Mouse (Mus musculus) intestine, embryonic 15.5 days (tissue): ENCODE measurements around the gene Fcgr4. TPM values are rescaled to one million over a fixed set of nuclear protein-coding genes. Genes with fewer than 3 reads are reported as not detected.
"Not testable (repeated sequence)": the region's sequence is repeated elsewhere in the genome, so short reads cannot be mapped to it uniquely, and the experiment has no call there.

Experiments used
- ATAC-seq: fragments of 200-750 bp; cut with Nextera tagmentation; 2 replicates; pipeline ENCODE4 v1.8.0; 2017; ENCODE audit warnings: moderate TSS enrichment, moderate library complexity
- H3K27ac ChIP-seq: fragments of 300-500 bp; sonication (generic); 2 replicates; pipeline ENCODE4 v1.5.1; 2015; ENCODE audit warnings: mild to moderate bottlenecking, inconsistent platforms
- H3K27me3 ChIP-seq: fragments of 300-500 bp; sonication (generic); replicated peaks from 2 replicates; pipeline ENCODE4 v1.6.1; 2015; ENCODE audit warnings: inconsistent platforms
- H3K36me3 ChIP-seq: fragments of 300-500 bp; sonication (generic); 2 replicates; pipeline ENCODE4 v1.6.1; 2015; ENCODE audit warnings: inconsistent platforms
- H3K4me1 ChIP-seq: fragments of 300-500 bp; sonication (generic); replicated peaks from 2 replicates; pipeline ENCODE4 v1.6.1; 2015; ENCODE audit warnings: inconsistent platforms
- H3K4me2 ChIP-seq: fragments of 300-500 bp; sonication (generic); replicated peaks from 2 replicates; pipeline ENCODE4 v1.6.1; 2015; ENCODE audit warnings: mild to moderate bottlenecking, inconsistent platforms
- H3K4me3 ChIP-seq: fragments of 300-500 bp; sonication (generic); replicated peaks from 2 replicates; pipeline ENCODE4 v1.5.1; 2015; ENCODE audit warnings: inconsistent platforms
- H3K9ac ChIP-seq: fragments of 300-500 bp; sonication (generic); 2 replicates; pipeline ENCODE4 v1.6.1; 2015; ENCODE audit warnings: inconsistent platforms
- H3K9me3 ChIP-seq: fragments of 300-500 bp; sonication (generic); 2 replicates; pipeline ENCODE4 v1.6.1; 2016; ENCODE audit warnings: inconsistent platforms
- WGBS: fragments of 180-500 bp; shearing (Covaris S2); methylation state at CpG from one replicate; pipeline ENCODE4 v1.1.7; 2015; 5-methylcytosine and 5-hydroxymethylcytosine counted together
- polyA plus RNA-seq: library from polyadenylated mRNA; unstranded; fragments of >200 nt; fragmentation: Nextera tagmentation; extraction: Ambion mirVana; gene quantifications from 2 replicates; pipeline ENCODE4 v1.2.1, GENCODE M21; 2015

The Fcgr4 gene
- polyA plus RNA-seq, 1 experiment from 2014 or later, result 1.7 TPM

GRCm38 (mm10) chr1:171074283-171074682 is 55.6 kb downstream of the Fcgr4 start:
- peaks cover 19% of the 10 kb centered on the region for H3K27me3 ChIP-seq
- H3K4me3 ChIP-seq, H3K27ac ChIP-seq, H3K9me3 ChIP-seq, H3K36me3 ChIP-seq, H3K4me2 ChIP-seq, H3K4me1 ChIP-seq, H3K9ac ChIP-seq: not testable (repeated sequence)
- peak; percentile 41 for ATAC-seq
- 17% methylated on average over 7 of the region's 10 CpGs for WGBS

DNA sequence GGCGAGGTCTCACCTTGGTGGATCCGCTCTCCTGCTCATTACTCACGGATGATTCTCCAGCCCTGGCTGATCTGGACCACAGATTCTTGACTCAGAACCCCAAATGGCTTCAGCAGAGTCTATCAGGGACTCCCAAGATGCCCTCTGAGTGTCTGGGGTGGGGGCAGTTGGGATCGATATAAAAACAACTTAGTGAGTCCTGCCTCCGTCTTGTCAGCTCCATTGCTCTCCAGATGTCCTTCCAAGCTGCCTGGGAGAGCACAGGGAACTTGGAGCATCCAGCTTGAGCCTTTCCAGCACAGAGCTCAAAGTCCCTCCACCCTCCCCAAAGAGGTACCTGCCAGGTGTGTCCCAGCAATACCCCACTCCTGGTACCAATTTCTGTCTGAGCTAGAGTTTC is 57.5 kb downstream of the Fcgr4 start:
- H3K4me3 ChIP-seq, H3K27ac ChIP-seq, H3K36me3 ChIP-seq, H3K9ac ChIP-seq, H3K9me3 ChIP-seq, H3K4me2 ChIP-seq, H3K4me1 ChIP-seq, ATAC-seq: not testable (repeated sequence)
- WGBS, result 74% methylated on average over 4 of the region's 5 CpGs
- peaks cover 11% of the 10 kb centered on the region for H3K27me3 ChIP-seq

DNA sequence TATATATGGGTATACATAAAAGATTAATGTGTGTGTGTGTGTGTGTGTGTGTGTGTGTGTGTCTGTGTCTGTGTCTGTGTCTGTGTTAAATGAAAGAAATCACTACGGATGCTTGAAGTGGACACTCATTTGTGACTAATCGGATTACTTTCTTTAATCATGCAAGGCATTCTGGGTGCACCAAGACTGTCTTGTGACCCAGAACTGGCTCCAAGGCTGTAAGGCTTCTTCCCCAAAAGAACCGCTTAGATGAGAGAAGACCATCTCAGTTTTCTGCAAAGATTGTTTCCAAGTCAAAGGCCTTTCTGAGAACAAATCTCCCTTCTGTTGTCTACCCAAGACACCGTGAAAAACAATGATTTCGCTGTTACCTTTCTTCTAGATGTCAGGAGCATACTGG is 58.5 kb downstream of the Fcgr4 start:
- H3K36me3 ChIP-seq, H3K9ac ChIP-seq, H3K27ac ChIP-seq, H3K9me3 ChIP-seq, H3K4me1 ChIP-seq, H3K4me3 ChIP-seq, ATAC-seq, H3K4me2 ChIP-seq: not testable (repeated sequence)
- WGBS, result 40% methylated on average over 5 of the region's 5 CpGs
- peaks cover 18% of the 10 kb centered on the region for H3K27me3 ChIP-seq

GRCm38 (mm10) chr1:171077955-171078354 is 59.2 kb downstream of the Fcgr4 start:
- not testable (repeated sequence) for H3K36me3 ChIP-seq, H3K9ac ChIP-seq, H3K9me3 ChIP-seq, H3K4me1 ChIP-seq, H3K27ac ChIP-seq
- WGBS, result 1% methylated on average over 19 of the region's 27 CpGs
- H3K4me2 ChIP-seq, result peak overlapping the region; percentile 51
- H3K4me3 ChIP-seq, result peak overlapping the region; percentile 20; the same call in 1 of the 2 replicates
- peak; percentile 18 for ATAC-seq
- H3K27me3 ChIP-seq, result peaks cover 18% of the 10 kb centered on the region

DNA sequence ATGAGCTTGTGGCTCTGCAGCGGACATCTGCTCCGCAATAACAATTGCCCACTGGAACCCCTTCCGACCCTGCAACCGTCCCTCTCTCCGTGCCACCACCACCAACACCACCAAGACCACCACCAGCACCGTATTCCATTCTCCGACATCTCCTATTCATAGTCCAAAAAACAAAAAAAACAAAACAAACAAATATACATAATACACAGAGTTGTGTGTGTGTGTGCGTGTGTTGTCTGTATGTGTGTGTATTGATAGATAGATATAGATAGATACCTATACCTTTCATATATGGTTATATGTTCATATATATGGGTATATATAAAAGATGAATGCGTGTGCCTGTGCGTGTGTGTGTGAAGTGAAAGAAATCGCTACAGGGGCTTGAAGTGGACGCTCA is 59.7 kb downstream of the Fcgr4 start:
- WGBS, result 24% methylated on average over 12 of the region's 12 CpGs
- Histone ChIP-seq H3K27me3 (peaks cover 18% of the 10 kb centered on the region), H3K4me2 (peak overlapping the region; percentile 51)
- H3K27ac ChIP-seq, ATAC-seq, H3K9ac ChIP-seq, H3K4me1 ChIP-seq, H3K9me3 ChIP-seq, H3K4me3 ChIP-seq, H3K36me3 ChIP-seq: not testable (repeated sequence)

GRCm38 (mm10) chr1:171079345-171079744 is 60.6 kb downstream of the Fcgr4 start:
- H3K36me3 ChIP-seq, H3K27ac ChIP-seq, H3K4me2 ChIP-seq, H3K9me3 ChIP-seq, H3K4me3 ChIP-seq, H3K4me1 ChIP-seq, H3K9ac ChIP-seq: not testable (repeated sequence)
- H3K27me3 ChIP-seq, result peaks cover 12% of the 10 kb centered on the region
- peak; percentile 75 for ATAC-seq
- WGBS, result 0% methylated on average over 1 of the region's 35 CpGs

Other genes with a start within 250 kb of the Fcgr4 start
- 8.8 TPM in 2 replicates for gene Atf6, start 151.1 kb upstream of the Fcgr4 start, polyA plus RNA-seq
- 2.2 and 2.4 TPM in 2 replicates for gene Gm26620, start 133.9 kb upstream of the Fcgr4 start, polyA plus RNA-seq
- 61.1 and 62.9 TPM in 2 replicates for gene Dusp12, start 133.4 kb upstream of the Fcgr4 start, polyA plus RNA-seq
- gene Fcrlb, start 106.0 kb upstream of the Fcgr4 start, polyA plus RNA-seq, result 0.11 and 0.16 TPM in 2 replicates
- gene Fcrla, start 91.3 kb upstream of the Fcgr4 start, polyA plus RNA-seq, result not detected in 2 replicates
- 1.7 and 2.1 TPM in 2 replicates for gene Fcgr2b, start 42.4 kb upstream of the Fcgr4 start, polyA plus RNA-seq
- gene Fcgr3, start 46.0 kb downstream of the Fcgr4 start, polyA plus RNA-seq, result 14.0 and 14.7 TPM in 2 replicates
- 1.7 and 1.8 TPM in 2 replicates for gene Cfap126, start 95.0 kb downstream of the Fcgr4 start, polyA plus RNA-seq
- gene Sdhc, start 131.7 kb downstream of the Fcgr4 start, polyA plus RNA-seq, result 360 and 387 TPM in 2 replicates
- 1.1 and 1.3 TPM in 2 replicates for gene Mpz, start 131.8 kb downstream of the Fcgr4 start, polyA plus RNA-seq
- gene Pcp4l1, start 177.3 kb downstream of the Fcgr4 start, polyA plus RNA-seq, result 16.4 and 18.5 TPM in 2 replicates
- gene Nr1i3, start 195.1 kb downstream of the Fcgr4 start, polyA plus RNA-seq, result 9.2 and 10.5 TPM in 2 replicates
- 31.4 and 32.0 TPM in 2 replicates for gene Tomm40l, start 203.6 kb downstream of the Fcgr4 start, polyA plus RNA-seq
- gene Apoa2, start 206.1 kb downstream of the Fcgr4 start, polyA plus RNA-seq, result 84.7 and 123 TPM in 2 replicates
- gene Fcer1g, start 215.4 kb downstream of the Fcgr4 start, polyA plus RNA-seq, result 51.5 and 54.5 TPM in 2 replicates
- 6.3 and 6.8 TPM in 2 replicates for gene Adamts4, start 231.5 kb downstream of the Fcgr4 start, polyA plus RNA-seq
- 304 and 326 TPM in 2 replicates for gene Ndufs2, start 232.5 kb downstream of the Fcgr4 start, polyA plus RNA-seq